Mouse (Mus musculus) liver, embryonic 14.5 days (tissue): ENCODE results near the gene Krtap2-4. TPM values are rescaled to one million over a fixed set of nuclear protein-coding genes. Genes with fewer than 3 reads are reported as not detected.

Experiments used
- ATAC-seq: fragments of 200-750 bp; cut with Nextera tagmentation; 2 replicates; pipeline ENCODE4 v1.8.0; 2017; ENCODE audit warnings: moderate number of reproducible peaks, mild to moderate bottlenecking, moderate library complexity; ENCODE audit not compliant: insufficient read depth
- DNase-seq, 3 experiments: peaks; one replicate each; pipeline ENCODE4 v3.0.0-alpha.2; 2012 to 2013; ENCODE audit warnings: low read depth in 3 of 3, low spot score in 3 of 3
- H3K27ac ChIP-seq: fragments of 300-500 bp; sonication (generic); 2 replicates; pipeline ENCODE4 v1.5.1; 2014; ENCODE audit warnings: moderate library complexity, mild to moderate bottlenecking, control low read depth, inconsistent platforms
- H3K27me3 ChIP-seq: fragments of 300-500 bp; sonication (generic); 2 replicates; pipeline ENCODE4 v1.6.1; 2014; ENCODE audit warnings: mild to moderate bottlenecking, low read length, moderate library complexity; ENCODE audit not compliant: control insufficient read depth, insufficient read depth
- H3K36me3 ChIP-seq: fragments of 300-500 bp; sonication (generic); replicated peaks from 2 replicates; pipeline ENCODE4 v1.6.1; 2014; ENCODE audit warnings: low read depth; ENCODE audit not compliant: control insufficient read depth, insufficient read depth
- H3K4me1 ChIP-seq, 2 experiments: fragments of 200-500 bp in 1 of 2; fragments of 300-500 bp in 1 of 2; sonication (generic) in 1 of 2; replicated peaks; 2 replicates each; pipeline ENCODE4 v1.6.1; 2012 to 2014; ENCODE audit warnings: antibody characterized with exemption in 1 of 2, inconsistent platforms in 1 of 2, low read length in 1 of 2; ENCODE audit not compliant: control insufficient read depth in 2 of 2, insufficient read depth in 2 of 2
- H3K4me2 ChIP-seq: fragments of 300-500 bp; sonication (generic); 2 replicates; pipeline ENCODE4 v1.6.1; 2014; ENCODE audit warnings: low read depth, mild to moderate bottlenecking, control low read depth, moderate library complexity
- H3K4me3 ChIP-seq, 2 experiments: fragments of 200-500 bp in 1 of 2; fragments of 300-500 bp in 1 of 2; sonication (generic) in 1 of 2; 2 replicates each; pipeline ENCODE4 v1.5.1; 2012 to 2014; ENCODE audit warnings: low read depth in 2 of 2, low read length in 2 of 2, mild to moderate bottlenecking in 2 of 2, control low read depth in 1 of 2, inconsistent platforms in 1 of 2, moderate library complexity in 1 of 2; ENCODE audit not compliant: insufficient read depth in 1 of 2
- H3K9ac ChIP-seq: fragments of 300-500 bp; sonication (generic); replicated peaks from 2 replicates; pipeline ENCODE4 v1.6.1; 2014; ENCODE audit warnings: mild to moderate bottlenecking, control low read depth, moderate library complexity
- H3K9me3 ChIP-seq: fragments of 300-500 bp; sonication (generic); 2 replicates; pipeline ENCODE4 v1.6.1; 2016; ENCODE audit warnings: low read length, mixed read lengths; ENCODE audit not compliant: control insufficient read depth
- CTCF ChIP-seq: IDR thresholded peaks from 2 replicates; pipeline ENCODE4 v1.5.1; 2016; ENCODE audit warnings: antibody characterized with exemption, low read depth, control low read depth
- EP300 ChIP-seq: IDR thresholded peaks from 2 replicates; pipeline ENCODE4 v1.6.1; 2016; ENCODE audit warnings: antibody characterized with exemption, low read depth
- WGBS: fragments of 180-500 bp; shearing (Covaris S2); extraction: QIAGEN DNeasy Blood & Tissue Kit; methylation state at CpG from one replicate; pipeline ENCODE4 v1.1.7; 2014; ENCODE audit not compliant: insufficient replicate concordance; 5-methylcytosine and 5-hydroxymethylcytosine counted together
- polyA plus RNA-seq, 2 experiments: library from polyadenylated mRNA; depleted of rRNA in 1 of 2; stranded (reverse) in 1 of 2; unstranded in 1 of 2; fragments of >200 nt; fragmentation: Nextera tagmentation in 1 of 2; extraction: Ambion mirVana in 1 of 2; gene quantifications; 2 replicates each; pipeline versions ENCODE4 v1.2.1 to v1.2.3; 2012 to 2014

Krtap2-4 gene
- polyA plus RNA-seq, 2 experiments = not detected

- Histone ChIP-seq H3K4me1 (no peaks in the 10 kb centered on the region), H3K27me3 (no peaks in the 10 kb centered on the region), H3K4me2 (no peak overlapping the region), H3K27ac (no peak overlapping the region), H3K36me3 (no peaks in the 10 kb centered on the region), H3K4me3 (no peak overlapping the region), H3K9ac (no peak overlapping the region), H3K9me3 (no peaks in the 10 kb centered on the region)
- WGBS = 3% methylated on average over 7 of the region's 7 CpGs
- no peak for ATAC-seq
- no peak for TF ChIP-seq EP300
- TF ChIP-seq CTCF = peak; percentile 81
- DNase-seq = peak in 2 of 3 experiments; percentile 3 to 7
These were observed 40.5 kb downstream of the Krtap2-4 start for GRCm38 (mm10) chr11:99574106-99574505.

GRCm38 (mm10) chr11:99573164-99573563 lies 41.5 kb downstream of the Krtap2-4 start:
- Histone ChIP-seq H3K4me1 (no peaks in the 10 kb centered on the region), H3K27me3 (no peaks in the 10 kb centered on the region), H3K9ac (no peak overlapping the region), H3K4me3 (no peak overlapping the region), H3K9me3 (no peaks in the 10 kb centered on the region), H3K36me3 (no peaks in the 10 kb centered on the region), H3K27ac (no peak overlapping the region), H3K4me2 (no peak overlapping the region)
- TF ChIP-seq CTCF (no peak), EP300 (no peak)
- ATAC-seq = no peak
- 39% methylated on average over 4 of the region's 4 CpGs for WGBS
- DNase-seq = no peak

GRCm38 (mm10) chr11:99566530-99566929 lies 48.1 kb downstream of the Krtap2-4 start, which contains the start of gene Krtap3-1:
TSS of gene Krtap3-1 (minus strand) at chr11:99566630.
- Histone ChIP-seq H3K9ac (no peak within 1 kb of the TSS), H3K9me3 (no peaks in the 10 kb centered on the region), H3K4me2 (no peak within 1 kb of the TSS), H3K36me3 (no peaks in the 10 kb centered on the region), H3K27ac (no peak within 1 kb of the TSS), H3K27me3 (no peaks in the 10 kb centered on the region), H3K4me3 (no peak within 1 kb of the TSS), H3K4me1 (no peaks in the 10 kb centered on the region)
- TF ChIP-seq CTCF (no peak), EP300 (no peak)
- 70% methylated on average over 7 of the region's 7 CpGs for WGBS
- ATAC-seq (no peak), DNase-seq (no peak)

Other genes with a start within 250 kb of the Krtap2-4 start
Only the 30 nearest of the 38 such genes appear.
- gene Krt12, start 192.6 kb downstream of the Krtap2-4 start, polyA plus RNA-seq (2012; rRNA removed) = not detected in 2 replicates
- gene Krt12, start 192.6 kb downstream of the Krtap2-4 start, polyA plus RNA-seq (2014; fragmentation: Nextera tagmentation; extraction: Ambion mirVana) = not detected in 2 replicates
- gene Krt20, start 176.7 kb downstream of the Krtap2-4 start, polyA plus RNA-seq (2012; rRNA removed) = 8.5 and 15.2 TPM in 2 replicates
- gene Krt20, start 176.7 kb downstream of the Krtap2-4 start, polyA plus RNA-seq (2014; fragmentation: Nextera tagmentation; extraction: Ambion mirVana) = 20.0 and 21.6 TPM in 2 replicates
- gene Krt23, start 121.7 kb downstream of the Krtap2-4 start, polyA plus RNA-seq (2012; rRNA removed) = 0.24 and 0.32 TPM in 2 replicates
- gene Krt23, start 121.7 kb downstream of the Krtap2-4 start, polyA plus RNA-seq (2014; fragmentation: Nextera tagmentation; extraction: Ambion mirVana) = 0.24 and 1.00 TPM in 2 replicates
- not detected in 2 replicates for gene Krt39, start 93.5 kb downstream of the Krtap2-4 start, polyA plus RNA-seq (2012; rRNA removed)
- gene Krt39, start 93.5 kb downstream of the Krtap2-4 start, polyA plus RNA-seq (2014; fragmentation: Nextera tagmentation; extraction: Ambion mirVana) = not detected in 2 replicates
- gene Krt40, start 71.7 kb downstream of the Krtap2-4 start, polyA plus RNA-seq (2012; rRNA removed) = not detected in 2 replicates
- gene Krt40, start 71.7 kb downstream of the Krtap2-4 start, polyA plus RNA-seq (2014; fragmentation: Nextera tagmentation; extraction: Ambion mirVana) = not detected in 2 replicates
- not detected in 2 replicates for gene Krtap3-3, start 64.0 kb downstream of the Krtap2-4 start, polyA plus RNA-seq (2012; rRNA removed)
- gene Krtap3-3, start 64.0 kb downstream of the Krtap2-4 start, polyA plus RNA-seq (2014; fragmentation: Nextera tagmentation; extraction: Ambion mirVana) = not detected in 2 replicates
- gene Krtap3-2, start 58.0 kb downstream of the Krtap2-4 start, polyA plus RNA-seq (2012; rRNA removed) = not detected in 2 replicates
- gene Krtap3-2, start 58.0 kb downstream of the Krtap2-4 start, polyA plus RNA-seq (2014; fragmentation: Nextera tagmentation; extraction: Ambion mirVana) = not detected in 2 replicates
- gene Gm11939, start 55.4 kb downstream of the Krtap2-4 start, polyA plus RNA-seq (2012; rRNA removed) = not detected in 2 replicates
- gene Gm11939, start 55.4 kb downstream of the Krtap2-4 start, polyA plus RNA-seq (2014; fragmentation: Nextera tagmentation; extraction: Ambion mirVana) = not detected in 2 replicates
- not detected in 2 replicates for gene Krtap3-1, start 48.2 kb downstream of the Krtap2-4 start, polyA plus RNA-seq (2012; rRNA removed)
- gene Krtap3-1, start 48.2 kb downstream of the Krtap2-4 start, polyA plus RNA-seq (2014; fragmentation: Nextera tagmentation; extraction: Ambion mirVana) = not detected in 2 replicates
- gene Krtap1-5, start 33.8 kb downstream of the Krtap2-4 start, polyA plus RNA-seq (2012; rRNA removed) = not detected in 2 replicates
- not detected in 2 replicates for gene Krtap1-5, start 33.8 kb downstream of the Krtap2-4 start, polyA plus RNA-seq (2014; fragmentation: Nextera tagmentation; extraction: Ambion mirVana)
- not detected in 2 replicates for gene Krtap1-4, start 31.2 kb downstream of the Krtap2-4 start, polyA plus RNA-seq (2012; rRNA removed)
- gene Krtap1-4, start 31.2 kb downstream of the Krtap2-4 start, polyA plus RNA-seq (2014; fragmentation: Nextera tagmentation; extraction: Ambion mirVana) = not detected in 2 replicates
- gene Krtap1-3, start 23.5 kb downstream of the Krtap2-4 start, polyA plus RNA-seq (2012; rRNA removed) = not detected in 2 replicates
- gene Krtap1-3, start 23.5 kb downstream of the Krtap2-4 start, polyA plus RNA-seq (2014; fragmentation: Nextera tagmentation; extraction: Ambion mirVana) = not detected in 2 replicates
- not detected in 2 replicates for gene Krtap9-3, start 16.7 kb downstream of the Krtap2-4 start, polyA plus RNA-seq (2012; rRNA removed)
- gene Krtap9-3, start 16.7 kb downstream of the Krtap2-4 start, polyA plus RNA-seq (2014; fragmentation: Nextera tagmentation; extraction: Ambion mirVana) = not detected in 2 replicates
- gene Gm11938, start 11.5 kb downstream of the Krtap2-4 start, polyA plus RNA-seq (2012; rRNA removed) = not detected in 2 replicates
- not detected in 2 replicates for gene Gm11938, start 11.5 kb downstream of the Krtap2-4 start, polyA plus RNA-seq (2014; fragmentation: Nextera tagmentation; extraction: Ambion mirVana)
- gene Gm11937, start 4.7 kb downstream of the Krtap2-4 start, polyA plus RNA-seq (2012; rRNA removed) = not detected in 2 replicates
- not detected in 2 replicates for gene Gm11937, start 4.7 kb downstream of the Krtap2-4 start, polyA plus RNA-seq (2014; fragmentation: Nextera tagmentation; extraction: Ambion mirVana)
- gene Gm11562, start 5.6 kb upstream of the Krtap2-4 start, polyA plus RNA-seq (2012; rRNA removed) = not detected in 2 replicates
- not detected in 2 replicates for gene Gm11562, start 5.6 kb upstream of the Krtap2-4 start, polyA plus RNA-seq (2014; fragmentation: Nextera tagmentation; extraction: Ambion mirVana)
- not detected in 2 replicates for gene Krtap4-1, start 13.4 kb upstream of the Krtap2-4 start, polyA plus RNA-seq (2012; rRNA removed)
- not detected in 2 replicates for gene Krtap4-1, start 13.4 kb upstream of the Krtap2-4 start, polyA plus RNA-seq (2014; fragmentation: Nextera tagmentation; extraction: Ambion mirVana)
- gene Krtap4-2, start 20.2 kb upstream of the Krtap2-4 start, polyA plus RNA-seq (2012; rRNA removed) = not detected in 2 replicates
- gene Krtap4-2, start 20.2 kb upstream of the Krtap2-4 start, polyA plus RNA-seq (2014; fragmentation: Nextera tagmentation; extraction: Ambion mirVana) = not detected in 2 replicates
- gene Krtap4-7, start 29.2 kb upstream of the Krtap2-4 start, polyA plus RNA-seq (2012; rRNA removed) = not detected in 2 replicates
- gene Krtap4-7, start 29.2 kb upstream of the Krtap2-4 start, polyA plus RNA-seq (2014; fragmentation: Nextera tagmentation; extraction: Ambion mirVana) = not detected in 2 replicates
- gene Gm11555, start 35.4 kb upstream of the Krtap2-4 start, polyA plus RNA-seq (2012; rRNA removed) = not detected in 2 replicates
- not detected in 2 replicates for gene Gm11555, start 35.4 kb upstream of the Krtap2-4 start, polyA plus RNA-seq (2014; fragmentation: Nextera tagmentation; extraction: Ambion mirVana)
- gene Gm11563, start 44.1 kb upstream of the Krtap2-4 start, polyA plus RNA-seq (2012; rRNA removed) = not detected in 2 replicates
- gene Gm11563, start 44.1 kb upstream of the Krtap2-4 start, polyA plus RNA-seq (2014; fragmentation: Nextera tagmentation; extraction: Ambion mirVana) = not detected in 2 replicates
- not detected in 2 replicates for gene Krtap4-6, start 51.1 kb upstream of the Krtap2-4 start, polyA plus RNA-seq (2012; rRNA removed)
- not detected in 2 replicates for gene Krtap4-6, start 51.1 kb upstream of the Krtap2-4 start, polyA plus RNA-seq (2014; fragmentation: Nextera tagmentation; extraction: Ambion mirVana)
- not detected in 2 replicates for gene Gm14190, start 75.9 kb upstream of the Krtap2-4 start, polyA plus RNA-seq (2012; rRNA removed)
- gene Gm14190, start 75.9 kb upstream of the Krtap2-4 start, polyA plus RNA-seq (2014; fragmentation: Nextera tagmentation; extraction: Ambion mirVana) = not detected in 2 replicates
- gene Gm14180, start 119.4 kb upstream of the Krtap2-4 start, polyA plus RNA-seq (2012; rRNA removed) = not detected in 2 replicates
- gene Gm14180, start 119.4 kb upstream of the Krtap2-4 start, polyA plus RNA-seq (2014; fragmentation: Nextera tagmentation; extraction: Ambion mirVana) = not detected in 2 replicates
- gene Gm11595, start 158.1 kb upstream of the Krtap2-4 start, polyA plus RNA-seq (2012; rRNA removed) = not detected in 2 replicates
- gene Gm11595, start 158.1 kb upstream of the Krtap2-4 start, polyA plus RNA-seq (2014; fragmentation: Nextera tagmentation; extraction: Ambion mirVana) = not detected in 2 replicates
- gene Krtap4-8, start 165.9 kb upstream of the Krtap2-4 start, polyA plus RNA-seq (2012; rRNA removed) = not detected in 2 replicates
- not detected in 2 replicates for gene Krtap4-8, start 165.9 kb upstream of the Krtap2-4 start, polyA plus RNA-seq (2014; fragmentation: Nextera tagmentation; extraction: Ambion mirVana)
- gene Krtap4-9, start 170.4 kb upstream of the Krtap2-4 start, polyA plus RNA-seq (2012; rRNA removed) = not detected in 2 replicates
- not detected in 2 replicates for gene Krtap4-9, start 170.4 kb upstream of the Krtap2-4 start, polyA plus RNA-seq (2014; fragmentation: Nextera tagmentation; extraction: Ambion mirVana)
- not detected in 2 replicates for gene Gm11596, start 178.6 kb upstream of the Krtap2-4 start, polyA plus RNA-seq (2012; rRNA removed)
- gene Gm11596, start 178.6 kb upstream of the Krtap2-4 start, polyA plus RNA-seq (2014; fragmentation: Nextera tagmentation; extraction: Ambion mirVana) = not detected in 2 replicates
- not detected in 2 replicates for gene Gm11569, start 184.1 kb upstream of the Krtap2-4 start, polyA plus RNA-seq (2012; rRNA removed)
- not detected in 2 replicates for gene Gm11569, start 184.1 kb upstream of the Krtap2-4 start, polyA plus RNA-seq (2014; fragmentation: Nextera tagmentation; extraction: Ambion mirVana)
- not detected in 2 replicates for gene Gm11554, start 189.6 kb upstream of the Krtap2-4 start, polyA plus RNA-seq (2012; rRNA removed)
- gene Gm11554, start 189.6 kb upstream of the Krtap2-4 start, polyA plus RNA-seq (2014; fragmentation: Nextera tagmentation; extraction: Ambion mirVana) = not detected in 2 replicates